Mouse (Mus musculus): ENCODE measurements around the gene Slc24a3.

Gene Slc24a3

DNA sequence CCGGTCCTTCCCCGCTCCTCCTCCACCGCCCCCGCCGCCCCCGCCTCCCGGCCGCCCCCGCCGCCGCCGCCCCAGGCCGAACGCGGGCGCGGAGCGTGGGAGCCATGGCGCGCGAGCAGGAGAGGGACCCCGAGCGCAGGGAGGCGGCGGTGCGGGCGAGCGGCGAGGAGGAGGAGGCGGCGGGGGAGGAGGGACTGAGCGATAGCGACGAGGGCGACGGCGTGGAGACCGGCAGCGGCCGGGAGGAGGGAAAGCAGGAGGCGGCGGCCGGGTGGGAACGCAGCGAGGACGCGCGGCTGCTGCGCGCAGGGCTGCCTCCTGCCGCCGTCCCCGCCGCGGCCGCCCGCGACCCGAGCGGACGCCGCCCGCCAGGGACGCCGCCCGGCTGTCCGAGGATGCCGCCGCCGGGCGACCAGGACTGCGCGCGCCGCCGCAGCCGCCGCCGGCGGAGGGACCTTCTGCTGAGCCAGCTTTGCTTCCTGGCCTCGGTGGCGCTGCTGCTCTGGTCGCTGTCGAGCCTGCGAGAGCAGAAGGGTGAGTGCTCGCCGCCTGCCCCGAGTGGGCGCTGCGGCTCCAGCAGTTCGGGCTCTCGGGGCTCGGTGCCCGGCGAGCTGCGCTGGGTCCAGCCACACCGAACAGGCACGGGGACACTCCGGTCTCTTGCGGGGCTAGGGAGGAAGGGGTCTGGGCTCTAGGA, at the start of gene Slc24a3:
Slc24a3 (plus strand) TSS at position 91 of the 697 bp plus-strand sequence.
- peak; percentile 48 for DNase-seq (ENCODE audit: low read depth, low spot score)

DNA sequence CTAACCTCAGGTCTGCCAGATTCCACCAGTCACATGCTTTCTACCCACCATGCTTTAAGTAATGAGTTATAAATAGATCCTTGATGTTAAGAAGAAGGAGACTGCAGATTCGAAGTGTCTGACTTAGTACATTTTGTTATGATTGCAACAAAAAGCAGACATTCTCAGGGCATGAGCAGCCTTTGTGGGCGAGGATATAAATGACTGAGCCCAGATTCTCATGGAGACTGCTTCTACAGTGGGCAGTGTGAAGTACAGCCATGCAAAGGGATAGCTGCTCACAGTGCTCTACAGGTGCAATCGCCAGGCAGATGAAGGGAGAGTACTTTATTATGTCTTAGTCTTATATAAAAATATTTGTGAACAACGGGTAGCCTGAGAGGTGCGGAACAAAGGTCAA, 49.8 kb upstream of the Slc24a3 start:
- no peak for DNase-seq (ENCODE audit: low read depth, low spot score)

DNA sequence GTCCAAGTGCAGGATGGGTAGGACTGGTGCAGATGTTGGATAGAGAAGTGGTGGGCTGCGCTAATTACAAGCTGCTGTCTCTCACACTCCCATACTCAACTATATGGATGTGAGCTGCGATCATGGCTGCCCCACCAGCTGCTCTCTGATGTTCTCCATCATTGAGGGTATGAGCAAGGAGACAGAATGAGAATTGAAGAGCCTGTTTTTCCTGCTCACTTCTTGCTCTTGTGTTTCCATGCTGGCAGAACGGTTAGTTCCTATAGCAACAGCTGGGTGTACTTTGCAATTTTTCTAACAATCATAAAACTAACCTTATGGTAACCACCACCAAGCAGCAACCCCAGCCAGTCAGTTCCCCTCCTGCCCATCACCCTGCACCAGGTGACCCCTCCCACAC, 39.8 kb upstream of the Slc24a3 start:
- no peak for DNase-seq (ENCODE audit: low read depth, low spot score)

DNA sequence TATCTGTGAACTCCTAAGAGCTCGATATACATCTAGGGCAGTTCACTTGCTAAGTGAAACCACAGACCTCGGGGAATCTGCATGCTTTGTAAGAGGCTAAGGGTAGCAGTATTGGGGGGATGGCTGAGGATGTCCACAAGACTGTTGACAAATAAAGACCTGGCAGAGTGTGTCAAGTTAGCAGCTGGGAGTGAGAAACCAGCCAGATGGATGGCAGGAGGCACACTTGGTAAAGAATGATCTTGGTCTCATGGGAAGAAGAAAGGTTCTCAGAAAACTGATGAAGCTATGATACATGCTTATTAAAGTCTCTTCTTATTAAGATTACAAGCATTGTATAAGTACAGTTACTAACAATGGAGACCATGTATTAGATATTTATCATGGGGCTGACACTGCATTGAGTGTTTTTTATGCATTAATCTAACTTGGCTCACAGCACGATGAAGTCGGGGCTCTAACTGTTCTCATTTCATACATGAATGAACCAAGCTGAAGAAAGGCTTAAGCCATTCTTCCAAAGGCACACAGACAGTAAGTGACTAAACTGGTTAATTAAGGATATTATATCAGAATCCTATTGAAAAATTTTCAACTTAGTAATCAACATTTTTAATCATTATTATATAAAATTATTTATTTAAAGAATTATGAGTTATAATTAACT, 30.8 kb upstream of the Slc24a3 start:
- DNase-seq (ENCODE audit: low read depth, low spot score), result no peak

DNA sequence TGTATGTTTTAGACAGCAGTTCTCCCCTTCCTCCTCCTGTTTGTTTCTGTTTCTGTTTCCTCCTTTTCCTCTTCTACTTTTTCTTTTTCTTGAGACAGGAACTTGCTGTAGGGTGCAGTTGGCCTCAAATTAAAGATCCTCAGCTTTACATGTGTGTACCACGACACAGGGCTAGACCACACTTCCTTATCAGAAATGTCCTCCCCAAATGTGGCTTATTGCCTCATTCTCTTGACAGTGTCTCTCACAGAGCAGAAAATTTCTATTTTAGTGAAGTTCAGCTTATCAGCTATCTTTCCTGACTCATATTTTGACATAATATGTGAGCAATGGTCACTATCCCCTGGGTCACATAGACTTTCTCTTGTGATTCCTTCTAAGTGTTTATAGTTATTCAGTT, 17.1 kb upstream of the Slc24a3 start:
- no peak for DNase-seq (ENCODE audit: low read depth, low spot score)

DNA sequence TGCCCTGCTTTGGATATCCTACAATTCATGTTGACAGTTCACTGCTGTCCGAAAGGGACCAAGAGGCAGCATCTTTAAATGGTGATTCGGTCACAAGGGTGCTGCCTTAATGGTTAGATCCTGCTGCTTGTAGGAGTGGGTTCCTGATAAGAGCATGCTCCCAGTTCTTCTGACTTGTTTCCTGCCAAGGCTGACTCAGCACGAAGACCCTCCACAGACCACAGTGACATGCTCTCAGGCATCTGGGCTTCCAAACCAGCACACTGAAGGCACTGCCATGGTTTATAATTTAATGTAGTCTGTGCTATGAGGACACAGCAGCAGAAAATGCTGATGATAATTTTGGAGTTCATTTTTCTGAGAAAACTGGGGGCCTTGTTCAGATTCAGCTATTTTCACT, 16.7 kb upstream of the Slc24a3 start:
- DNase-seq (ENCODE audit: low read depth, low spot score), result no peak

DNA sequence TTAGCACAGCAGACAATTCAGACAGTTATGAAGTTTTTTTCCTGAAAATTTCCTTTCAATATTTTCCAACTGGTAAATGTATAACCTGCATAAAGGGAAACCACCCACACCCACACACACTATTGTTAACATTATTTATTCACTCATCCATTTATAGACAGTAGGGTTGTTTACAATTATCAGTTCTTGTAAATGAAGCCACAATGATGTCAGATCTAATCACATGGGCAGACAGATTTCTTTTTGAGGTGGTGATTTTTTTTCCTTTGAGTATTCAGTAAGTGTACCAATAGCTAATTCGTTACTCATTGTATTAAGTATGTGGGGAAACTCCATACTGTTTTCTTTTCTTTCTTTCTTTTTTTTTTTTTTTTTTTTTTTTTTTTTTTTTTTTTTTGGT, 15.3 kb upstream of the Slc24a3 start:
- DNase-seq (ENCODE audit: low read depth, low spot score), result no peak

DNA sequence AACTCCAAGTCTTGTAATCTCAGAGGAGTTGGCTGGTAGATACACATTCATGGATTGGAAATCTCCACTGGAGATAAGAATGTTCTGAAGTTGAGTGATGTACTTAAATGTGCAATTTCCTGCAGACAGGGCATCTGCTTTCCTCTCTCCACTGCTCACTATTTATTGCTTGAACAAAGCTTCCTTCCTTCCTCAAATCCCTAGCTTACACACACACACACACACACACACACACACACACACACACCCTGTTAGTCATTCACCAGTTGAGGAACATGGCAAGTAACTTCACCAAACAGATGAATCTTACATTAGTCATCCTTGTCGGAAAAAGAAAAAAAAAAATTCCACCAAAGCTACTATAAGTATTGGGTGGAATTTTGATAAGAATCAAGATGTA, 8.6 kb upstream of the Slc24a3 start:
- no peak for DNase-seq (ENCODE audit: low read depth, low spot score)

DNA sequence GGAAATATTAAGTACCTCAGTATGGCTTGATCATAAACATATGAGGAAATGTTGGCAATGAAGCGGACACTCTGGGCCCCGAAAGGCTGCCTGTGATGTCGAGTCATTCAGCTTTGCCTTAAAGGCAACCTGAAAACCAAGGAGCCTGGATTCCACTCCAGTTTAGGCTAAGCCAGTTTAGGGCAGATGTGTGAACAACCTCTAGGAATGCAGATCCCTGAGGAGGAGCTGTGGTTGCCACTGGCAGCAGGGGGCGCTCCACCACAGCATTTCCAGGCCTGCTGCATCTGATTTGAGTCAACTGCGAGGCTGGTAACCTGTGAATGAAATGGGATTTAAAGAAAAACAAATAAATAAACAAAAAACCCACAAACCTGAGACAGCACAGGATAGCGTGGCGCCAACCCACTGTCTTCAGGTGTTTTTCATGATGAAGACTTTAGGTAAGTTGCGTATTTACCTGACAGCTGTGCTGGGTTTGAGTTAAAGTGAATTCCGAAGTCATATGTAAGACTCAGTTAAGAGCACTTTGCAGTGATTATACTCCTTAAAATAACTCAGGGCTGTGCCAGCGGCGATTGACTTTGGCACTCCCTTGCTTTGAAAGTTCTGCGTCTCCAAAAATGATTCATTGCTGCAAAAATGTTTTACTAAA, 6.4 kb upstream of the Slc24a3 start:
- DNase-seq (ENCODE audit: low read depth, low spot score), result peak; percentile 63

DNA sequence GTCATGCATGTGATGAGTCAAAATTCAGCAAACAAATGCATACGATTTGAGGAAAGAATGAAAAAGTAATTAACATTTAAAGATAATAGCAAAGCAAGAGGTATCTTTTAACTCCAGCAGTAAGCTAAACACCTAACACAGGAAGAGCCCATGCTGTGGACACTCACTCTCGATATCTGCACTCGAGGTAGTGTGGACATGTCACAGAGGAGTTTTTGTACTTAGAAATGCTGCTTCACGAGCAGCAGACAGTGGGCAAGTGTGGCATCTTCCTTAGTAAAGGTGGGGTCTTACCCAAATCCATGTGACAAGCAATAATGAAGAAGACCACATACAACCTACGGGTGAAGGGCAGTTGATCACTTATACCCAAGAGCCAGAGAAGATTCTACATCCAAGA, 3.5 kb upstream of the Slc24a3 start:
- DNase-seq (ENCODE audit: low read depth, low spot score), result no peak

DNA sequence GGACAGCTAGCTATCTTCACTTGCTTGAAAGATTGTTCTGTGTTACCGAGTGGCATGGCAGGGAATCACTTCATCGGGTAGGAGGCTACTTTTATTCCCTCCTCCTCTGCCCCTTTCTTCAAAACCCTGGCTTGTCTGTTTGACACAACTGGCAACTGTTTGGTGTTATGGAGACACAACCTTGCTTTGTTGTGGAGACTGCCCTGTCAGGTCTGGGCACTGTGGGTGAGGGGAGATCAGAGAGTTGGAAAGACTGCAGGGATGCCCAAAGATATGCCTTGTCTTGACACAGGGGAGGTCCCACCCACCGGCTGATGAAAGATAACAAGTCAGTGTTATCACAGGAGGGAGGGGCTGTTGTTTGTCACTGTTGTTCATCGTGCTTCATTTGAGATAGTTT, 3.0 kb upstream of the Slc24a3 start:
- no peak for DNase-seq (ENCODE audit: low read depth, low spot score)

DNA sequence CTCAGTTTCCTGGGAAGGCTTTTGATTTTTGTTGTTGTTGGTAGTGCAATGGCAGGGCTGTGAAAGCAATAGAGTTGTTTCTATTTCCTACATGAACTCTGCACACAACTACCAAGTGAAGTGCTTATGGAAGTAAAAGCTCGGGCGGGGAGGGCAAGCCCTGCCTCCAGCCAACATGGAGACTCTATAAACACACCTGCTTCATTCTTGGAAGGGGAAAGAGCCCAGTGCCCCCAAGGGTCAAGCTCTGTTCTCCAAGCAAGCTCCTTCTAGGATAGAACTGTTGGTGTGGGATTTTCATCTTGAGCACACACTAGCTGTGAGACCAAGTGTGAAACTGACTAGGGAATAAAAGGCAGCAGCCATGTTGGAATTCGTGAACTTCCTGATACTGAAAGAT, 2.5 kb upstream of the Slc24a3 start:
- DNase-seq (ENCODE audit: low read depth, low spot score), result no peak

DNA sequence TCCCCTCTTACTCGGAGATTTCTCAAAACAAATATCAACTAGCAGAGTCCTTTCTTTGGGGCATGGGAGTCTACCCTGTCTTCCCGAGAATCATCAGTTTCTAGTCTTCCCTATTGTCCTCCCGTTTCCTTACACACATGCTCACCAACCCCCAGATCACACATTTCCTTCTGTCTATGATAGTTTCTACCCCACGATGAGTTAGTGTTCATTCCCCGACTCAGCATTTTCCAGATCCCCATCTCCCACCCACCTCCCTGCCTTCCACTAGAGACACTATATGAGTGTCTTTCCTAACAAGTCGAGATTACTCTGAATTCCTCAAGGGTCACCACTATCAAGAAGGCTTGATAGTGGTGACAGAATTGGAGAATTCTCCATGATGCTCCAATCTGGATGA, 1.7 kb upstream of the Slc24a3 start:
- DNase-seq (ENCODE audit: low read depth, low spot score), result no peak

DNA sequence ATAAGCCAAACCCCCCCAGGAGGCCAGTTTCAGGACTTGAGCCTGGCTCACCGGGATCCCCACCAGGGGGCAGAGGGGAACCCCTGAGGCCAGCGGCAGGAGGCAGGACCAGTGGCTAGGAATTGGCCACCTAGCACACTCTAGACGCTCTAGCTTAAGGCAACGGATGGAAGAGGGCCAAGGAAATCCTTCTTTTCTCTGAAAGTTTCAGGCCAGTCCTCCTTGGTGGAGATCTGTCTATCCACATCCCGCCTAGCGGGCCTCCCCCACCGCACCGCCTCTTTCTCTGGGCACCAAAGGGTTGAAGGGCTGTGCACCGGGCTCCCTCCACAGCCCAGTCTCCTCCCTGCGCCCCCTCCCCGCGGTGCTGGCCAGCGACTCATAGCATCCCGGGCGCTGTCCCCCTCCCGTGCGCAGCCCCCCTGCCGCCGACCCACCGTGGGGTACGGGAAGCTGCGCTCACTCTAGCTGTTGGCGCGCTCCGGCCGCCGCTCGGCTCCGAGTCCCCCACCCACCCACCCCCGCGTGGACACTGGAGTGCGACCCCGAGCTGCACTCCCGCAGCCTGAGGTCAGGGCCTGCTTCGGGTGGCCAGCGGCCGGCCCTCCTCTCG, 397 bp upstream of the Slc24a3 start:
- DNase-seq (ENCODE audit: low read depth, low spot score), result peak; percentile 24

DNA sequence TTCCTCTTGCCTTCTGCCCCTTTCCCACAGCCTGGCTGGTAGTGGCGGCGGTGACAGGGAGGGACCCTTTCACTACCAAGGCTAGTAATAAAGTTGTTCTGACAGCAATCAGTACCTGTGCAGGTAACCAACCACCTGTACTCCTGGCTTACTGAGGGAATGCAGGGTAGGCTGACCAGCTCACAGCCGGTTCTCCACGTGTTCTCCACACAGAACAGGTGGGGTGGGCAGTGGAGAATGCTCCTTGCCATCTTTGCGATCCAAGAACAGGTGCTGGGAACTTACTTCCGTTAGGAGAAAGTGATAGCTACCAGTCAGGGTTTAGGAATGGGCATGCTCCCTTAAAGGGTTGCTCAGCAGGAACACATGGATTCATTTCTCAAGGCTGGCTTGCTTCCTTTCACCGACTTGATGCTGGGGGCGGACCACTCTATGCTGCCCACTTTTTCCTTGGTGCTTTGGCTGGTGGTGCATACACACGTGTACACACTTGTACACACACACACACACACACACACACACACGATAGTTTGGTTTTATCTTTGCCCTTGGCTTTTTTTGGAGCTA, 934 bp downstream of the Slc24a3 start:
- DNase-seq (ENCODE audit: low read depth, low spot score), result no peak

DNA sequence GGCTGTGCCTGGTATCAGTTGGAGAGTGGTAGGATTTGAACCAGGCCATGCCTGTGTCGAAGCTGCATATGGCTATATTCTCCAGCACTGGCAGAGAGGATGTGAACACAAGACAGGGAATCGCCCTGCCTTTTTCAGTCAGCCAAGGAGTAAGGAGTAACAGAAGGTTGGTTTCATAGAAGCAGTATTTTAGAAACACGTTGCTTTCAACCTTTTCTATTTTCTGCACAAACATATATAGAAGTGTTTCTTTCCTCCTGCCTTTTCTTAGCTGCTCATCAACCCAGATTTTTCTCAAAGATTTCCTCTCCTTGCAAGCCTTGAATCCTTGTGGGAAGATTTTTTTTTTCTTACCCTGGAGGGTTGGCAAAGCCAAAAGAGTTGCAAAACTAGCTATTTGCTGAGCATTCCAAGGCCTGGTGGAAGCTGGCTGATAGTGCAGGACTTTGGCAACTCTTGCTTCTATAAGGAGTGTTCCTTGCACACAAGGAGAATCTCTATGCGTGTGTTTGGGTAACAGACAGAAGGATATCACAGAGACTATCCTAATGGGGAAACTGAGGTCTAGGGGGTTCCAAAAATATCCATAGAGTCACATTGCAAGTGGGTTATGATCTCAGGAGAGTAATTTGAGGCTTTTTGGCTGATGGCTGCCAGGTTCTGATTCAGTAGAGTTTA, 5.6 kb downstream of the Slc24a3 start:
- DNase-seq (ENCODE audit: low read depth, low spot score), result no peak

DNA sequence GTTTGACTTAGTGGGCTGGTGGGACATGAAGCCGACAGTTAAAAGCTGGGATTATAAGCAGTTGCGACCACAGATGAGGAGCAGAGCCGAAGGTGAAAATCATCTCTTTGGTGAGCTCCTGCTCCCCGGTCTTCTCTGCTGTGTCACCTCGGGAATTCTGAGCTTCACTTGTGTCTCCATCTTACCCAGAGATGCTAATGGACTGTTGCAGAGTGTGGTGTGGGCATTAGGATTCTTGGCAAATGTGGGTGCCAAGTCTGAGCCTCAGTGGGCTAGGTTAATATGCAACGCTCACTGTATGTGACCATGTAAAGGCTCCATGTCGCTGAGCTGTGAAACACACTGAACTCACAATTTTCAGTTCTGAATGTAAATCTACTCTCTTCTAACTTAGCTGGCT, 7.5 kb downstream of the Slc24a3 start:
- no peak for DNase-seq (ENCODE audit: low read depth, low spot score)

DNA sequence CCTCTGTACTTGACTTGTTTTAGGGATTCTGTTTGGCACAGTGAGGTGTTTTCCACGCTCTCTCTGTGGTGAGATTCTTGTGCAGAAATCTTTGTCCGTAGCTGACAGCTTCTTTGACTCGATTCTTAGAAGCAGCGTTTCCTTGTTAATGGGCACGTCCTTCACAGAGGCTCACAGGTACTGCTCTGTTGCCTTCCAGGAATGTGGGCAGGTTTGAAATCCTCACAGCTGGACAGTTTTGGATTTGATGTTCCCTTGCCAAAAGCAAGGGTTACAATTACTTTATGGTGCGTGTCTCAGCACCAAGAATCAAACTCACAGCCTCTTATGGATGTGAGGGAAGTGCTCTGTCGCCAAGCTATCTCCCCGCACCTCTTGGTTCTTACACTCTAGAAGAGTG, 14.9 kb downstream of the Slc24a3 start:
- no peak for DNase-seq (ENCODE audit: low read depth, low spot score)

DNA sequence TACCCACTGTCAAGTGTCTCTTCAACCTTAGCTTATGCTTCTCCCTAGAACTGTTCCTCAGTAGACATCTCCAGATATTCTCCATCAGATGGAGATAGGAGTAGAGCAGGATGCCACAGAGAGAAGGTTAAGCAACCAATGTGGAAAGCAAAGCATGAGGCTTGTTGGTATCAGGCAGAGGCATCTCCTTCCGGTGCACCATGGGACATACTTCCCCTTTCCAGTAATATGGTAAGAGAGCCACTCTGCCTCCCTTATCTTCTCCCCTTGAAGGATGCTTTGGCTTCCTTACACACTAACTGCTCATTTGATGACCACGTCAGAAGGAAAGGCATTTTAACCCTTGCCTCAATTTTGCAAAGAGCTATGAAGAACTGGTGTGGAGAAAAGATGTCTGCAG, 21.3 kb downstream of the Slc24a3 start:
- DNase-seq (ENCODE audit: low read depth, low spot score), result no peak

DNA sequence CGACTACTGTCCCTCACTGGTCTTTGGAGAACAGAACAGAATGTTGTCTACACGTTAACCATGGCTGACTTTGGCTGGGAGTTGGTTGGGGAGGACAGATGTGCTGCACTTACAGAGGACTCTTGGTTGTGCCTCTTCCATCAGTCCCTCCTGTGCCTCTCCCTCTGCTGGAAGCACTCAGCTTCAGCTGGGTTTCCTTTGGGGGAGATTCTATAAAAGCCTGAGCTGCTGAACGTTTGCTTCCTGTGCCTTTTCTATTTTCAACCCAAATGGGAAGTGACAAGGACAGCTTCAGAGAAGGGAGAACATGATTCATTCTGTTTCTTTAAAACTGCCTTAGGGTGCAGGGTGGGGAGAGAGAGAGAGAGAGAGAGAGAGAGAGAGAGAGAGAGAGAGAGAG, 28.5 kb downstream of the Slc24a3 start:
- no peak for DNase-seq (ENCODE audit: low read depth, low spot score)

DNA sequence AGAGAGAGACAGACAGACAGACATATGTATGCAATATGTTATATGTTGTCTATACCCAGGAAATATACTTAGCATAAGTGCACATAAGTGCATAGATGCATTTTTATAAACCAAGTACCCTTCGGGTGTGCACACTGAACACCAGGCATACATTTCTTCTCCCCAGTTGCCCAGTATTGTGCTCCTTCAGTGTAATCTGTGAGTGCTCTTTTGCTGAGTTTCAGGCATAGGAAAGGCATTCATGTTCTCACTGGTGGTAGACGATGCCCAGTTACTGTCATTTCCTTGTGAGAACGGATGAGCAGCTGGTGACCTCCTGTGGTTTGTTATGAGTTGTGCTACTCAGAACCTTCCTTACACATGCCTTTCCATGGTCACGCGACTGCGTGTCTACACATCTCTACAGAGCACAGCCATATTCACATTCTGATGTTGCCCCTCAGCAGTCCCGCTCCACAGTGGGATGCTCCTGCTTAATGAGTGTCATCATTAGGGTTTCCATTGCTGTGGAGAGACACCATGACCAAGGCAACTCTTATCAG, 29.0 kb downstream of the Slc24a3 start:
- no peak for DNase-seq (ENCODE audit: low read depth, low spot score)

DNA sequence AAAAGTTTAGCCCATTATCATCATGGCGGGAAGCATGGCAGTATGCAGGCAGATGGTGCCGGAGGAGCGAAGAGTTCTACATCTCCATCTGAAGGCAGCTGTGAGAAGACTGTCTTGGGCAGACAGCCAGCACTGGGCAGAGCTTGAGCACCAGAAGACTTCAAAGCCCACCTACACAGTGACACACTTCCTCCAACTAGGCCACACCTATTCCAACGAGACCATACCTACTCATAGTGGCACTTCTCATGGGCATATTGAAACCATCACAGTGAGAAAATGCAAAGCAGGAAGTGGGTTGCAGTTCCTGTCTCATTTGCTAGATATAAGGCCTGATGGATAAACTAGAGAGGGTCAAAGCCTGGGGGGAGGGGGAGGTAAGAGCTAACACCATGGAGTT, 29.5 kb downstream of the Slc24a3 start:
- DNase-seq (ENCODE audit: low read depth, low spot score), result no peak
